Mouse (Mus musculus) layer of hippocampus, adult 18-20 months (tissue): ENCODE results near the gene Mpzl2. TPM values are rescaled to one million over a fixed set of nuclear protein-coding genes. Genes with fewer than 3 reads are reported as not detected.

Experiments used
- DNase-seq, 2 experiments: peaks; one replicate each; pipeline ENCODE4 v3.0.0; 2022; ENCODE audit warnings: low spot score in 2 of 2
- total RNA-seq, 2 experiments: library from RNA; stranded (reverse); gene quantifications; 2 replicates each; pipeline ENCODE4 v1.2.3; 2021

The Mpzl2 gene
- total RNA-seq, 2 experiments from 2014 or later, result 0.43 to 0.67 TPM

- no peak for DNase-seq
These were observed 45.0 kb downstream of the Mpzl2 start for GRCm38 (mm10) chr9:45084556-45084955.

- no peak for DNase-seq
These were observed 46.4 kb downstream of the Mpzl2 start for GRCm38 (mm10) chr9:45085741-45086690.

GRCm38 (mm10) chr9:45088040-45088439 is 48.4 kb downstream of the Mpzl2 start:
- DNase-seq, result no peak

GRCm38 (mm10) chr9:45090811-45091210 is 51.2 kb downstream of the Mpzl2 start:
- no peak for DNase-seq

- no peak for DNase-seq
These were observed 53.0 kb downstream of the Mpzl2 start for GRCm38 (mm10) chr9:45092641-45093040.

- no peak for DNase-seq
These were observed 55.7 kb downstream of the Mpzl2 start for GRCm38 (mm10) chr9:45095149-45095937.

- no peak for DNase-seq
These were observed 58.3 kb downstream of the Mpzl2 start for GRCm38 (mm10) chr9:45097877-45098276.

- no peak for DNase-seq
These were observed 58.8 kb downstream of the Mpzl2 start for GRCm38 (mm10) chr9:45098426-45098825.

GRCm38 (mm10) chr9:45102528-45102927 is 62.9 kb downstream of the Mpzl2 start:
- DNase-seq, result no peak

- no peak for DNase-seq
These were observed 63.8 kb downstream of the Mpzl2 start for GRCm38 (mm10) chr9:45103211-45103979.

Other genes starting within 250 kb of the Mpzl2 start
- 10 to 100 TPM; 49.4 to 54.9 TPM for gene Tmem25, start 240.5 kb upstream of the Mpzl2 start, total RNA-seq
- 1 to 10 TPM in 1 of 2 experiments, not detected in 1; 1.2 TPM for gene Ttc36, start 236.7 kb upstream of the Mpzl2 start, total RNA-seq
- 10 to 100 TPM; 72.0 to 84.2 TPM for gene Kmt2a, start 158.5 kb upstream of the Mpzl2 start, total RNA-seq
- 100 to 1,000 TPM; 334 to 337 TPM for gene Atp5l, start 119.1 kb upstream of the Mpzl2 start, total RNA-seq
- 10 to 100 TPM; 67.0 to 73.5 TPM for gene Ube4a, start 74.2 kb upstream of the Mpzl2 start, total RNA-seq
- not detected for gene Cd3g, start 59.4 kb upstream of the Mpzl2 start, total RNA-seq
- gene Cd3d, start 58.0 kb upstream of the Mpzl2 start, total RNA-seq, result not detected
- gene Cd3e, start 30.2 kb upstream of the Mpzl2 start, total RNA-seq, result not detected
- 1 to 10 TPM; 4.2 to 5.7 TPM for gene Mpzl3, start 15.4 kb downstream of the Mpzl2 start, total RNA-seq
- gene Jaml, start 39.4 kb downstream of the Mpzl2 start, total RNA-seq, result under 1 TPM; 0.32 to 0.84 TPM
- 100 to 1,000 TPM; 261 to 264 TPM for gene Scn2b, start 78.0 kb downstream of the Mpzl2 start, total RNA-seq
- gene Scn4b, start 98.6 kb downstream of the Mpzl2 start, total RNA-seq, result 10 to 100 TPM; 12.9 to 15.5 TPM
- under 1 TPM; 0.22 to 0.81 TPM for gene BC049352, start 142.2 kb downstream of the Mpzl2 start, total RNA-seq
- gene Tmprss4, start 164.3 kb downstream of the Mpzl2 start, total RNA-seq, result not detected
- 1 to 10 TPM; 2.4 to 2.8 TPM for gene Il10ra, start 229.3 kb downstream of the Mpzl2 start, total RNA-seq